Mouse (Mus musculus) spleen, adult 10 weeks (tissue): ENCODE data around the gene Mia3. TPM values are rescaled to one million over a fixed set of nuclear protein-coding genes. Genes with fewer than 3 reads are reported as not detected.

Experiments used
- polyA plus RNA-seq: library from polyadenylated mRNA; stranded (reverse); fragments of 350-450 nt; fragmentation: Illumina TruSeq; extraction: RNeasy Lipid Tissue Mini Kit (QIAGEN cat#74804); gene quantifications from one replicate; pipeline ENCODE4 v1.2.3, GENCODE M21; 2015; ENCODE audit warnings: low replicate concordance; ENCODE audit not compliant: insufficient read depth

The Mia3 gene
- polyA plus RNA-seq = 156 TPM

GRCm38 (mm10) chr1:183369427-183370014, at the start of gene Mia3:
Gene Mia3 (minus strand): TSS chr1:183369553.

GRCm38 (mm10) chr1:183417873-183418272, 48.5 kb upstream of the Mia3 start, which contains the start of gene Hhipl2:
Gene Hhipl2 (plus strand): TSS chr1:183418215.

GRCm38 (mm10) chr1:183388426-183389406, 19.4 kb upstream of the Mia3 start, which contains the start of gene Taf1a:
Gene Taf1a (plus strand): TSS chr1:183388981.

GRCm38 (mm10) chr1:183296877-183297383, 72.4 kb downstream of the Mia3 start, which contains the start of gene Brox:
Gene Brox (minus strand): TSS chr1:183297269.

GRCm38 (mm10) chr1:183296465-183296864, 72.9 kb downstream of the Mia3 start, which contains the start of gene Aida:
Gene Aida (plus strand): TSS chr1:183296590.

Other genes starting within 250 kb of the Mia3 start
- 4.5 TPM for gene Disp1, start 148.0 kb downstream of the Mia3 start, polyA plus RNA-seq
- gene Aida, start 73.0 kb downstream of the Mia3 start, polyA plus RNA-seq = 143 TPM
- gene Brox, start 72.3 kb downstream of the Mia3 start, polyA plus RNA-seq = 87.0 TPM
- gene Taf1a, start 19.4 kb upstream of the Mia3 start, polyA plus RNA-seq = 38.4 TPM
- 0.17 TPM for gene Hhipl2, start 48.7 kb upstream of the Mia3 start, polyA plus RNA-seq